Mouse (Mus musculus) embryonic facial prominence, embryonic 12.5 days (tissue): ENCODE data around the gene Cyp3a57. TPM values are rescaled to one million over a fixed set of nuclear protein-coding genes. Genes with fewer than 3 reads are reported as not detected.
"Not testable (repeated sequence)": the region's sequence is repeated elsewhere in the genome, so short reads cannot be mapped to it uniquely, and the experiment has no call there.

Experiments used
- ATAC-seq: fragments of 200-750 bp; cut with Nextera tagmentation; 2 replicates; pipeline ENCODE4 v1.8.0; 2017; ENCODE audit not compliant: insufficient number of reproducible peaks, insufficient read depth, low FRiP score, low TSS enrichment
- H3K27ac ChIP-seq: fragments of 300-500 bp; sonication (generic); 2 replicates; pipeline ENCODE4 v1.5.1; 2016; ENCODE audit warnings: mild to moderate bottlenecking
- H3K27me3 ChIP-seq: fragments of 300-500 bp; sonication (generic); 2 replicates; pipeline ENCODE4 v1.6.1; 2016; ENCODE audit warnings: mild to moderate bottlenecking, moderate library complexity
- H3K36me3 ChIP-seq: fragments of 300-500 bp; sonication (generic); 2 replicates; pipeline ENCODE4 v1.6.1; 2016; ENCODE audit warnings: mild to moderate bottlenecking
- H3K4me1 ChIP-seq: fragments of 300-500 bp; sonication (generic); 2 replicates; pipeline ENCODE4 v1.6.1; 2016
- H3K4me2 ChIP-seq: fragments of 300-500 bp; sonication (generic); replicated peaks from 2 replicates; pipeline ENCODE4 v1.6.1; 2016; ENCODE audit warnings: mild to moderate bottlenecking, moderate library complexity
- H3K4me3 ChIP-seq: fragments of 300-500 bp; sonication (generic); 2 replicates; pipeline ENCODE4 v1.5.1; 2016; ENCODE audit warnings: mild to moderate bottlenecking
- H3K9ac ChIP-seq: fragments of 300-500 bp; sonication (generic); 2 replicates; pipeline ENCODE4 v1.6.1; 2016; ENCODE audit warnings: mild to moderate bottlenecking, moderate library complexity
- H3K9me3 ChIP-seq: fragments of 300-500 bp; sonication (generic); 2 replicates; pipeline ENCODE4 v1.6.1; 2016; ENCODE audit warnings: mild to moderate bottlenecking, moderate library complexity
- WGBS: fragments of 180-500 bp; shearing (Covaris S2); methylation state at CpG from one replicate; pipeline ENCODE4 v1.1.7; 2016; 5-methylcytosine and 5-hydroxymethylcytosine counted together
- polyA plus RNA-seq: library from polyadenylated mRNA; unstranded; fragments of >200 nt; fragmentation: Nextera tagmentation; extraction: Ambion mirVana; gene quantifications from 2 replicates; pipeline ENCODE4 v1.2.1, GENCODE M21; 2016

Cyp3a57 gene
- polyA plus RNA-seq: not detected in 2 replicates

- ATAC-seq: no peak
- no peak within 1 kb of the TSS for H3K9ac ChIP-seq
- no peak within 1 kb of the TSS for H3K4me2 ChIP-seq
- no peaks in the 10 kb centered on the region for H3K36me3 ChIP-seq
- no peak within 1 kb of the TSS for H3K27ac ChIP-seq
- WGBS: 92% methylated on average over 1 of the region's 1 CpGs
- H3K4me3 ChIP-seq: no peak within 1 kb of the TSS
- H3K4me1 ChIP-seq: no peaks in the 10 kb centered on the region
- H3K9me3 ChIP-seq: peaks cover 3% of the 10 kb centered on the region; the same call in 1 of the 2 replicates
- no peaks in the 10 kb centered on the region for H3K27me3 ChIP-seq
Observed at GRCm38 (mm10) chr5:145344941-145345340, at the start of gene Cyp3a57. TSS of gene Cyp3a57 (plus strand) at chr5:145345279.

- H3K4me3 ChIP-seq: no peak overlapping the region
Observed at GRCm38 (mm10) chr5:145300469-145300868, 44.6 kb upstream of the Cyp3a57 start.

DNA sequence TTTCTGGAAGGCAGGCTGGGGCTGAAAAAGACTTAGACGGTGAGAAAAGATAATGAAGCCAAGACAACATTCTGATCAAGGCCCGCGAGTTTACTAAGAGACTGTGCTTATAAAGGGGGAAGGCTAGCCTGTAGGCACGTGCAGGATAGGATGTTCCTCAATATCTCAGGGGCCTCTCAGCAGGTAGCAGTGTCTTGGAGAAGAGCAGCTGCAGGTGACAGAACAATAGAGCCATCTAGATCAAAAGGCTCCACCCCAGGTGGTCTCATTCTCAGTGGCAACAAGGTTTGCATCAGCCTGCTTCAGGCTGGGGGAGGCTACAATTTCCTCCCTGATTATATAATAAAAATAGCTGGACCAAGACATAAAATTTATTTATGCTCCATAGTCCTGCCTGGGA, 43.3 kb upstream of the Cyp3a57 start:
- ATAC-seq, H3K4me1 ChIP-seq, H3K27me3 ChIP-seq, H3K27ac ChIP-seq, H3K9me3 ChIP-seq, H3K4me3 ChIP-seq, H3K36me3 ChIP-seq, H3K9ac ChIP-seq, H3K4me2 ChIP-seq: not testable (repeated sequence)
- WGBS: 69% methylated on average over 4 of the region's 4 CpGs

More at GRCm38 (mm10) chr5:145300469-145300868, 44.6 kb upstream of the Cyp3a57 start:
- Histone ChIP-seq H3K4me1 (no peaks in the 10 kb centered on the region), H3K27me3 (no peaks in the 10 kb centered on the region), H3K9ac (no peak overlapping the region), H3K9me3 (no peaks in the 10 kb centered on the region), H3K4me2 (no peak overlapping the region), H3K36me3 (no peaks in the 10 kb centered on the region), H3K27ac (no peak overlapping the region)
- no peak for ATAC-seq

GRCm38 (mm10) chr5:145302424-145302823, 42.7 kb upstream of the Cyp3a57 start:
- no peak overlapping the region for H3K4me3 ChIP-seq
- WGBS: 67% methylated on average over 1 of the region's 1 CpGs
- no peaks in the 10 kb centered on the region for H3K4me1 ChIP-seq
- no peaks in the 10 kb centered on the region for H3K36me3 ChIP-seq
- ATAC-seq: no peak
- H3K9me3 ChIP-seq: no peaks in the 10 kb centered on the region
- H3K27ac ChIP-seq: no peak overlapping the region
- H3K9ac ChIP-seq: no peak overlapping the region
- H3K27me3 ChIP-seq: no peaks in the 10 kb centered on the region
- H3K4me2 ChIP-seq: no peak overlapping the region

GRCm38 (mm10) chr5:145306953-145307352, 38.1 kb upstream of the Cyp3a57 start:
- not testable (repeated sequence) for ATAC-seq, H3K9ac ChIP-seq, H3K36me3 ChIP-seq, H3K27ac ChIP-seq, H3K9me3 ChIP-seq, H3K4me1 ChIP-seq, H3K4me3 ChIP-seq, H3K4me2 ChIP-seq, H3K27me3 ChIP-seq
- WGBS: 88% methylated on average over 4 of the region's 4 CpGs

DNA sequence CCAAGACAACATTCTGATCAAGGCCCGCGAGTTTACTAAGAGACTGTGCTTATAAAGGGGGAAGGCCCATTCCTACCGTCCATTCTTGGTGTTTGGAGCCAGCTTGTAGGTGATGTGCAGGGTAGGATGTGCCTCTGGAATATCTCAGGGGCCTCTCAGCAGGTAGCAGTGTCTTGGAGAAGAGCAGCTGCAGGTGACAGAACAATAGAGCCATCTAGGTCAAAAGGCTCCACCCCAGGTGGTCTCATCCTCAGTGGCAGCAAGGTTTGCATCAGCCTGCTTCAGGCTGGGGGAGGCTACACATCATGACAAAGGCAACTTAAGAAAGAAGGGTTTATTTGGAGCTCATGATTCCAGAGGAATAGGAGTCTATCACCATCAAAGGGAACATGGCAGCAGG, 37.3 kb upstream of the Cyp3a57 start:
- H3K4me3 ChIP-seq, H3K4me2 ChIP-seq, H3K27ac ChIP-seq, H3K36me3 ChIP-seq, ATAC-seq, H3K4me1 ChIP-seq, H3K9ac ChIP-seq, H3K9me3 ChIP-seq, H3K27me3 ChIP-seq: not testable (repeated sequence)
- 81% methylated on average over 3 of the region's 3 CpGs for WGBS

GRCm38 (mm10) chr5:145313845-145314244, 31.2 kb upstream of the Cyp3a57 start:
- H3K9me3 ChIP-seq: peaks cover 9% of the 10 kb centered on the region
- no peak overlapping the region for H3K4me2 ChIP-seq
- no peak overlapping the region for H3K27ac ChIP-seq
- no peak for ATAC-seq
- no peak overlapping the region for H3K9ac ChIP-seq
- H3K4me3 ChIP-seq: no peak overlapping the region
- no peaks in the 10 kb centered on the region for H3K27me3 ChIP-seq
- no peaks in the 10 kb centered on the region for H3K4me1 ChIP-seq
- no peaks in the 10 kb centered on the region for H3K36me3 ChIP-seq

DNA sequence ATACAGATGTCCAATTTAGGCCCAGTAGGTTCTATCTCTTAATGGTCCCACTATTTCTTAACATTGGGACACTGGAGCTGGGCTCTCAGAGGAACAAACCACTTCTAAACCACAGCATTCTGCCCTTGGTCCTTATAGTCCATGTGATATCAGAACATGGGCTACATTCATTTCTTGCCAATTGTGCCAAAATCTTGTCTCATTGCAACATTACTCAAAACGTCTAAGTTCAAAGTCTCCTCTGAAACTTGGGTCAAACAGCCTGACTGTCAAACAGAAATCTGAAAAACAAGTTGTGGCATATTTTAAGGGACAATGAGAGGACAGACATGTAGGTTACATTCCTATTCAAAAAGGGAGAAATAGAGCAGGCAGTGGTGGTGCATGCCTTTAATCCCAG, 27.9 kb upstream of the Cyp3a57 start:
- no peak overlapping the region for H3K4me2 ChIP-seq
- no peaks in the 10 kb centered on the region for H3K27me3 ChIP-seq
- ATAC-seq: no peak
- H3K4me3 ChIP-seq: no peak overlapping the region
- H3K36me3 ChIP-seq: no peaks in the 10 kb centered on the region
- H3K9ac ChIP-seq: no peak overlapping the region
- H3K9me3 ChIP-seq: peaks cover 9% of the 10 kb centered on the region
- H3K27ac ChIP-seq: no peak overlapping the region
- H3K4me1 ChIP-seq: no peaks in the 10 kb centered on the region
- 84% methylated on average over 1 of the region's 1 CpGs for WGBS

DNA sequence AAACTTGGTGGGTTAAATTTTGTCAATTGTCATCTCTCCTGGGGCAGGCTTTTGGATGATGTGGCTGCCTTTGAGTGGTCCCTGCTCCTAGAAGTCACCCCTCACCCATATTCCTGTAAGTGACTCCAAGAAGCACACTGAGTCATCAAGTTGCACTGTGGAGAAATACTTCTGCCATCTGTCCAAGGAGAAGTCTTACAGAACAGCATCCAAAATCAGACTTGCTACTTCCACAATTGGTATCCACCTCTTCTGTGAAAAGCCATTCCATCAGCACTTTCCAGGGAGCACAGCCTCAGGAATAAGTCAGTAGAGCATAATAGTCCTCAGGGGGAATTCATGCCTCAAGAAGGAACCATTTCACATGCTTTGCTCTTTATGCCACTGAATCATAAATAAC, 6.3 kb upstream of the Cyp3a57 start:
- H3K9me3 ChIP-seq, ATAC-seq, H3K4me1 ChIP-seq, H3K9ac ChIP-seq, H3K27ac ChIP-seq, H3K27me3 ChIP-seq, H3K36me3 ChIP-seq, H3K4me2 ChIP-seq, H3K4me3 ChIP-seq: not testable (repeated sequence)

DNA sequence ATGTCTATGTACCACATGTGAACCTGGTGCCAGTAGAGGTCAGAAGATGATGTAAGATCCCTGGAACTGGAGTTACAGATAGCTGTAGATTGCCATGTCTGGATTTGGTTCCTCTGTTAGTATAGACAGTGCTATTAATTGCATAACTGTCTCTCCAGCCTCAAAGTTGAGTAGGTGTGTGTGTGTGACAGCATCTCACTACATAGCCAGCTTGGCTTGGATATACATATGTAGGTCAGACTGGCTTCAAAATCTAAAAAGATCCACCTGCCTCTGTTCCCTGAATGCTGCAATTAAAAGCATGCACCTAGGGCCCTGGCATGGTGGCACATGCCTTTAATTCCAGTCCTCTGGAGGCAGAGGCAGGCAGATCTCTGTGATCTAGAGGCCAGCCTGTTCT, 4.6 kb downstream of the Cyp3a57 start:
- Histone ChIP-seq H3K9me3 (no peaks in the 10 kb centered on the region), H3K27ac (no peak overlapping the region), H3K4me3 (no peak overlapping the region), H3K4me1 (no peaks in the 10 kb centered on the region), H3K36me3 (no peaks in the 10 kb centered on the region), H3K27me3 (no peaks in the 10 kb centered on the region), H3K9ac (no peak overlapping the region), H3K4me2 (no peak overlapping the region)
- ATAC-seq: no peak

GRCm38 (mm10) chr5:145353081-145353480, 8.0 kb downstream of the Cyp3a57 start:
- Histone ChIP-seq H3K4me2 (no peak overlapping the region), H3K9ac (no peak overlapping the region), H3K4me1 (no peaks in the 10 kb centered on the region), H3K27me3 (no peaks in the 10 kb centered on the region), H3K4me3 (no peak overlapping the region), H3K9me3 (no peaks in the 10 kb centered on the region), H3K27ac (no peak overlapping the region), H3K36me3 (no peaks in the 10 kb centered on the region)
- ATAC-seq: no peak
- WGBS: 50% methylated on average over 1 of the region's 1 CpGs

GRCm38 (mm10) chr5:145415416-145415815, 70.3 kb downstream of the Cyp3a57 start:
- peaks cover 20% of the 10 kb centered on the region for H3K9me3 ChIP-seq
- ATAC-seq, H3K27ac ChIP-seq, H3K27me3 ChIP-seq, H3K9ac ChIP-seq, H3K4me2 ChIP-seq, H3K4me3 ChIP-seq, H3K4me1 ChIP-seq, H3K36me3 ChIP-seq: not testable (repeated sequence)
- 87% methylated on average over 9 of the region's 9 CpGs for WGBS

DNA sequence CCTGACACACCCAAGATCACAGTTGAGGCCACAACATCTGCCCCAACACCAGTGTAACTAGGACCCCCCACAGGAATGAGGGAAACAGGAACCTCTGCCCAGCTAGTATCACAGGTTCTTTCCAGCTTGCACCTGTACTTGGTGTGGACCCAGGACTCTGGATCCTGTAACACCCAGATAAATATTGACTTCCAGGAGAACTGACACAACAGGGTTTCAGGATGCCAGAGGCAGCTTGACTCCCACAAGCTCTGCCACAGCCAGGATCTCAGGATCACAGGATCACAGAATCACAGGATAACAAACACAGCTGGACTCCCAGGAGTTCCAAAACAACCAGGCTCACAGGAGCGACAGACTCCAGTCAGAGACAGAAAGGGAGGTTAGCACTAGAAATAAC, 77.2 kb downstream of the Cyp3a57 start:
- H3K27ac ChIP-seq: no peak overlapping the region
- H3K9ac ChIP-seq: no peak overlapping the region
- H3K4me3 ChIP-seq: no peak overlapping the region
- peaks cover 12% of the 10 kb centered on the region; the same call in 1 of the 2 replicates for H3K9me3 ChIP-seq
- 58% methylated on average over 1 of the region's 1 CpGs for WGBS
- no peaks in the 10 kb centered on the region for H3K36me3 ChIP-seq
- no peaks in the 10 kb centered on the region for H3K27me3 ChIP-seq
- H3K4me2 ChIP-seq: no peak overlapping the region
- H3K4me1 ChIP-seq: no peaks in the 10 kb centered on the region
- ATAC-seq: no peak
